Mouse (Mus musculus): ENCODE measurements around the gene Prr5l. TPM values are rescaled to one million over a fixed set of nuclear protein-coding genes. Genes with fewer than 3 reads are reported as not detected.

Prr5l gene
- polyA plus RNA-seq, 1 experiment from 2014 or later: 16.5 TPM

DNA sequence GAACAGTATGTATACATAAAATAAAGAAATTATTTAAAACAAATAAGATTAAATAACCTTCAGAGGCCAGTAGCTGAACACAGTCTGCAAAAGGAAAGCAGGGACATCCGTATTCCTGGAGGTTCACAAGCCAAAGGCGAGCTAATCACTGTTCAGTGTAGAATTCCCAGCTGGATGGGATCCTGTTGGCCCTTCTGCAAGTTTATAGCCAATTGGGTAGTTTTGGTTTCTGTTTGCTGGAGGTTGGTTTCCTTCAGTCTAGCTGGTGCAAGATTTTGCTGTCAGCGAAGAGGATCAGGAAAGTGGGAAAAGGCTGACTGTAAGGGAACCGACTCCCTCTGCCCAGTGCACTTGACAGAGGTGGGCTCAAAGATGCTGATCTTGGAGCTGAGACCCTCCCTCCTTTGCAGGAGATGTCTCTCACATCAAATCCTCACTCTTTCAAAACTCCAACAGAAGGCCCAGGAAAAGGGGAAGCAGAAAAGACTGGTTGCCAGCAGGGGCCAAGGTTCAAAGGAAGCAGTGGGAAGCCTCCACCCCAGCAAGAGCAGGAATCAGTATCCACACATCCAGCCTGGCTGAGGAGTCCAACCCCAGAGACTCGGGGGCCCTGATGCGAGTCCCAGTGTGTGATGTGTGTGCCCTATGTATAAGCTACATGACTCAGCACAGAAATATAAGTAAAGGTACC is 69.1 kb downstream of the Prr5l start:
- H3K36me3 ChIP-seq: no peaks in the 10 kb centered on the region
- peak; percentile 66 for ATAC-seq

DNA sequence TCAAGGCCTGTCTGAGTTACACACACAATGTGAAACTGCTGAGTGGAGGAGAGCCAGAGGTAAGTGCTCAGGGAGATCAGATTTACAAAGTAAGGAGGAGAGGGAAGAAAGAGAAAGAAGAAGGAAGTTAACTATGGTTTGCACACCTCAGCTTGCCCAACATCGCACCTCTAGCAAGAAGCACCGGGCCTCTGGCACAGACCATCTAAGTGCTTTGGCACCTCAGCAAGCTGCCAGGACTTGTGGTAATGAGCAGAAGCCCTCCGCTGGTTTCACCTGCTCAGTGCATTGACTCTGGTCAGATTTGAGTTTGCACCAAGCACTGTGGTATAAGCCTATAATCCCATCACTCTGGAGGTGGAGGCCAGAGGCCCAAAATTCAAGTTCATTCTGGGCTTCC is 70.9 kb downstream of the Prr5l start:
- H3K4me1 ChIP-seq (replicated peaks): peaks cover 7% of the 10 kb centered on the region; the same call in 1 of the 2 replicates
- 86% methylated on average over 3 of the region's 3 CpGs for WGBS
- H3K4me3 ChIP-seq (replicated peaks): no peak overlapping the region

More for the DNA sequence above, 69.1 kb downstream of the Prr5l start:
- H3K9me3 ChIP-seq: no peaks in the 10 kb centered on the region
- H3K4me2 ChIP-seq (replicated peaks): no peak overlapping the region
- H3K9ac ChIP-seq: no peak overlapping the region
- peaks cover 7% of the 10 kb centered on the region; the same call in 1 of the 2 replicates for H3K4me1 ChIP-seq (replicated peaks)
- peak overlapping the region; percentile 41 for H3K27ac ChIP-seq
- H3K27me3 ChIP-seq (replicated peaks): no peaks in the 10 kb centered on the region
- no peak overlapping the region for H3K4me3 ChIP-seq (replicated peaks)
- WGBS: 62% methylated on average over 6 of the region's 6 CpGs

DNA sequence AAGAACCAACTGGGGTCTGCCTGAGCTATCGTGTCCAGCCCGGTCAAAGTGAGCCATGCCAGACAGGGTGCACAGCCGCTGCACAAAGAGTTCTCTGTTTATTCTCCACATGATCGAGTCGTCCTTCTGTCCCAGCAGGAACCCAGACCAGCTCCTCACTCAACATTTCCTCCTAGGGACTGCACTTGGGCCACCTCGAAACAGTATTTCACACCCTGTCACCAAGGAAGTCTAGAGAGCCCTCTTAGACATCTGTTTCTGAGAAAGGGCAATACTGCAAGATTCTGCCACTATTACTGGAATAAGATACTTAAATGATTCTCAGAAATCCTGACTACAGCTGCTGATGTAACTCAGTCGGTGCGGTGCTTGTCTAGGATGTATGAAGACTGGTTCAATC is 72.1 kb downstream of the Prr5l start:
- no peaks in the 10 kb centered on the region for H3K36me3 ChIP-seq
- no peak overlapping the region for H3K4me2 ChIP-seq (replicated peaks)
- WGBS: 51% methylated on average over 8 of the region's 8 CpGs
- H3K9me3 ChIP-seq: no peaks in the 10 kb centered on the region
- no peaks in the 10 kb centered on the region for H3K27me3 ChIP-seq (replicated peaks)
- H3K9ac ChIP-seq: no peak overlapping the region
- ATAC-seq: no peak
- 0 out of 2 replicates have a peak overlapping the region, but pooled peaks have one; percentile 22 for H3K27ac ChIP-seq
- H3K4me1 ChIP-seq (replicated peaks): peaks cover 7% of the 10 kb centered on the region; the same call in 1 of the 2 replicates
- no peak overlapping the region for H3K4me3 ChIP-seq (replicated peaks)

More for the DNA sequence above, 70.9 kb downstream of the Prr5l start:
- no peak overlapping the region for H3K9ac ChIP-seq
- no peaks in the 10 kb centered on the region for H3K36me3 ChIP-seq
- H3K9me3 ChIP-seq: no peaks in the 10 kb centered on the region
- ATAC-seq: no peak
- no peak overlapping the region for H3K27ac ChIP-seq
- H3K27me3 ChIP-seq (replicated peaks): no peaks in the 10 kb centered on the region
- H3K4me2 ChIP-seq (replicated peaks): no peak overlapping the region

DNA sequence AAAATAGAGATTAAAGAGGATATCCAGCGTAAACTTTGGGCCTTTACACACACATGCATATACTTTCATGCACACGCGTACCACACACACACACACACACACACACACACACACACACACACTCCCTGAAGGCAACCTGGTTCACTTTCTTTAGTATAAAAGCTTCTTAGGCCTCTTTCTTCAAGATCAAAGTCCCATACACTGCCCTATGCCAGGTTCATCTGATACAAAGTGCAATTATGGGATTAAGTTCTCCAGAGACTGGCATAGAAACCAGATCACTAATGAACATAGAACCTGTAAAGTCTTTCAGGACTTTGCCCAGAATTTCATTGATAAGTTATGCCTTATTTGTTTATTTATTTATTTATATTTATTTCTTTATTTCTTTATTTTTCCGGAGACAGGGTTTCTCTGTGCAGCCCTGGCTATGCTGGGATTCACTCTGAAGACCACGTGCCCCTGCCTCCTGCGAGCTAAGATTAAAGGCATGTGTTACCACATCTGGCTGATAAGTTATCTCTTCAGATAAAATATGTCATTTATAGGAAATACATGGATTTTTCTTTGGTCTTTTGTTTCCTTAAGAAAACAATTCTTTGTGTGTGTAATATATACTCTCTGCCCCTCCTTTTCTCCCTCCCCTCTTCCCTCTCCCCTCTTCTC is 73.1 kb downstream of the Prr5l start:
- Histone ChIP-seq H3K27ac (0 out of 2 replicates have a peak overlapping the region, but pooled peaks have one; percentile 27), H3K36me3 (no peaks in the 10 kb centered on the region), H3K4me1 (replicated peaks) (peaks cover 4% of the 10 kb centered on the region; the same call in 1 of the 2 replicates), H3K9me3 (no peaks in the 10 kb centered on the region), H3K9ac (no peak overlapping the region), H3K4me3 (replicated peaks) (no peak overlapping the region), H3K27me3 (replicated peaks) (no peaks in the 10 kb centered on the region), H3K4me2 (replicated peaks) (no peak overlapping the region)
- ATAC-seq: peak; percentile 72
- 72% methylated on average over 6 of the region's 6 CpGs for WGBS

- Histone ChIP-seq H3K4me1 (replicated peaks) (no peaks in the 10 kb centered on the region; the same call in 1 of the 2 replicates), H3K27me3 (replicated peaks) (no peaks in the 10 kb centered on the region), H3K4me2 (replicated peaks) (no peak overlapping the region), H3K9ac (no peak overlapping the region), H3K36me3 (no peaks in the 10 kb centered on the region), H3K9me3 (no peaks in the 10 kb centered on the region), H3K4me3 (replicated peaks) (no peak overlapping the region), H3K27ac (no peak overlapping the region)
- WGBS: 61% methylated on average over 5 of the region's 5 CpGs
- ATAC-seq: peak; percentile 44
These were observed 75.1 kb downstream of the Prr5l start for GRCm38 (mm10) chr2:101807756-101808155.

- Histone ChIP-seq H3K27me3 (replicated peaks) (no peaks in the 10 kb centered on the region), H3K9me3 (no peaks in the 10 kb centered on the region), H3K27ac (no peak overlapping the region), H3K9ac (no peak overlapping the region), H3K4me2 (replicated peaks) (no peak overlapping the region), H3K4me3 (replicated peaks) (no peak overlapping the region), H3K36me3 (no peaks in the 10 kb centered on the region), H3K4me1 (replicated peaks) (no peaks in the 10 kb centered on the region)
- WGBS: 72% methylated on average over 6 of the region's 6 CpGs
- ATAC-seq: peak; percentile 41
These were observed 80.6 kb downstream of the Prr5l start for GRCm38 (mm10) chr2:101802240-101802639.

- Histone ChIP-seq H3K4me3 (replicated peaks) (peak overlapping the region; percentile 60), H3K9ac (peak overlapping the region; percentile 50; the same call in 1 of the 2 replicates), H3K27me3 (replicated peaks) (no peaks in the 10 kb centered on the region), H3K36me3 (no peaks in the 10 kb centered on the region), H3K4me1 (replicated peaks) (peaks cover 11% of the 10 kb centered on the region; the same call in 1 of the 2 replicates), H3K9me3 (no peaks in the 10 kb centered on the region), H3K4me2 (replicated peaks) (peak overlapping the region; percentile 87), H3K27ac (peak overlapping the region; percentile 41)
- 2% methylated on average over 19 of the region's 19 CpGs for WGBS
- peak; percentile 5; the same call in 1 of the 2 replicates for ATAC-seq
These were observed 85.0 kb downstream of the Prr5l start for GRCm38 (mm10) chr2:101797901-101798250.

- ATAC-seq: peak; percentile 65
- no peaks in the 10 kb centered on the region for H3K9me3 ChIP-seq
- H3K27me3 ChIP-seq (replicated peaks): no peaks in the 10 kb centered on the region
- WGBS: under 1% methylated on average over 49 of the region's 49 CpGs
- peak overlapping the region; percentile 87 for H3K4me2 ChIP-seq (replicated peaks)
- H3K9ac ChIP-seq: peak overlapping the region; percentile 50
- no peaks in the 10 kb centered on the region for H3K36me3 ChIP-seq
- H3K4me3 ChIP-seq (replicated peaks): peak overlapping the region; percentile 60
- H3K4me1 ChIP-seq (replicated peaks): peaks cover 11% of the 10 kb centered on the region; the same call in 1 of the 2 replicates
- H3K27ac ChIP-seq: peak overlapping the region; percentile 41
These were observed 85.5 kb downstream of the Prr5l start for GRCm38 (mm10) chr2:101797166-101797900.

DNA sequence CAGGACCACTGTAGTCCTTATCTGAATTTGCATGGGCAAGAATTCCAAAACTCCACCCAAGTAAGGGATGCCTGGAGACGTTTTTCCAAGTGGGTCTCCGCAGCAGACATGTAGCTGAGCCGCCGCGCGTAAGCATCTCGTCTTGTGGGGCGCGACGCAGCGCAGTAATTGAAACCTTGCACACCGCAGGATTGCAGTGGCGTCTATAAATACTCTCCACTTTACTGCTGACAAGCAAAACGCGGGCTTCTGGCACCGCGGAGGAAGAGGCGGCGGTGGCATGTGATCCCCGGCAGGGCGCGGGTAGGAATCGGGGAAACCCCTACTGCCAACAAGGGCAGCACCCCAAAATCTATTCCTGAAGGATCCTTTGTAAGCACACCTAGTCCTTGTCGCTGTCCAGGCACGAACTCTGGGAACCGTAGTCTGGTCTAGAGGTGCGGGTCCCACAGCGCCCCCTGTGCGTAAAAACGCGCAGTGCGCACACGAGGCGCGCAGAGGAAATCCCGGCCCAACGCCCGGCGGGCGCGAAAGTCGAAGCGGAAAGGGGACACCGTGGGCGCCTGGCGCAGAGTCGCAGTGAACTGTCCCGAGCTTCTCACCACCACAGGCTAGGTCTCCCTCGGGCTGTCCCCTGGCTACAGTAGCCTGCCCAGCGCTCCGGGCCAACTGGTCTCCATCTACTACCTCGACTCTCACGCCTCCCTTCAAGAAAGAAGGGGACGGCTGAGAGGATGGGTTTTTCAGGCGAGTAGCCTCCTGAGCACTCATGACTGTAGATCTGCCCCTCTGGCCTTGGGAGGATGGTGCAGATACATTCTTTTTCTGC is 86.3 kb downstream of the Prr5l start:
- Histone ChIP-seq H3K36me3 (no peaks in the 10 kb centered on the region), H3K9me3 (no peaks in the 10 kb centered on the region), H3K4me1 (replicated peaks) (peaks cover 11% of the 10 kb centered on the region; the same call in 1 of the 2 replicates), H3K4me2 (replicated peaks) (peak overlapping the region; percentile 87), H3K27ac (peak overlapping the region; percentile 41), H3K9ac (peak overlapping the region; percentile 50), H3K4me3 (replicated peaks) (peak overlapping the region; percentile 60), H3K27me3 (replicated peaks) (no peaks in the 10 kb centered on the region)
- peak; percentile 82 for ATAC-seq
- WGBS: 1% methylated on average over 55 of the region's 55 CpGs

DNA sequence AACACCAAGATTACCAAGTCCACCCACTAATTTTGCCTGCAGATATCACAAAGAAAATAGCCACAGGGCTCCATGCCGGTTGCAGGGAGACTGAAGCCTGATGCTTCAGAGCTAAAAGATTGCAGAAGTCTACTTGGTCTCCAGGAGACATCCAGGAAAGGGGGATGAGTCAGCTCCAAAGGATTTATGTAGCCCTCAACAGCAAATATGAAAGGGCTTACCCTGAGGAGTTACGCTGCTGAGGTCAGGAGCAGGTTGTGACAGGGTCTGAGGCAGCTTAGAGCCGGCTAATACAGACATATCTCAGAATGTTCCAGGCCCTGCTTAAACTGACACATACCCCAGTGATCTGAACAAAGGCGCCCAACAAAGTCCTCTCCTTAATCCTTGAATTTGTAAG is 90.7 kb downstream of the Prr5l start:
- no peaks in the 10 kb centered on the region for H3K9me3 ChIP-seq
- no peak for ATAC-seq
- H3K27ac ChIP-seq: no peak overlapping the region
- peaks cover 11% of the 10 kb centered on the region; the same call in 1 of the 2 replicates for H3K4me1 ChIP-seq (replicated peaks)
- no peak overlapping the region for H3K4me3 ChIP-seq (replicated peaks)
- H3K9ac ChIP-seq: no peak overlapping the region
- 66% methylated on average over 4 of the region's 4 CpGs for WGBS
- H3K36me3 ChIP-seq: no peaks in the 10 kb centered on the region
- no peaks in the 10 kb centered on the region for H3K27me3 ChIP-seq (replicated peaks)
- no peak overlapping the region for H3K4me2 ChIP-seq (replicated peaks)

DNA sequence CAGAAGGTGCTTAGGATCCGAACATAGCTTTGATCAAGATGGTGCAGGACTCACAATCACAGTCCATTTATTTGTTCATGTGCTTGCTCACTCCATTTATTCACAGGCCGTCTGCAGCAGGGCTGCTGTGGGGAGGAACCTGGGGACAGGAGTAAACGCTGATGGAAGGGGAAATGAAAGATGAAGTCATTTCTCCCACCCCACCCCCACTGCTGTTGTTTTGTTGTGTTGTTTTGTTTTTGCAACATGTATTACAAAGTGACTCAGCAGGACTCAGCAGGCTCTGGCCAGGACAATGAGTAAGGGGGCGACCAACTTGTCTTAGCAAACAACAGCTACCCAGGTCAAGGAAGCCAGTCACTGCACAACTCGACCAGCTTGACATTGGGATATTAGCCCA is 99.6 kb downstream of the Prr5l start:
- H3K4me3 ChIP-seq (replicated peaks): no peak overlapping the region
- no peak for ATAC-seq
- H3K27ac ChIP-seq: no peak overlapping the region
- WGBS: 65% methylated on average over 5 of the region's 5 CpGs
- H3K36me3 ChIP-seq: no peaks in the 10 kb centered on the region
- H3K4me2 ChIP-seq (replicated peaks): no peak overlapping the region
- H3K9ac ChIP-seq: no peak overlapping the region
- no peaks in the 10 kb centered on the region for H3K9me3 ChIP-seq
- no peaks in the 10 kb centered on the region for H3K4me1 ChIP-seq (replicated peaks)
- no peaks in the 10 kb centered on the region for H3K27me3 ChIP-seq (replicated peaks)

All from intestine, embryonic 15.5 days (tissue).